Mouse (Mus musculus) urinary bladder, postnatal 36 days (tissue): ENCODE measurements around the gene Glyatl3.

Source experiments
- DNase-seq, 2 experiments: peaks; one replicate each; pipeline ENCODE4 v3.0.0; 2022; ENCODE audit warnings: low spot score in 2 of 2, mixed read lengths in 1 of 2

Glyatl3 gene

DNA sequence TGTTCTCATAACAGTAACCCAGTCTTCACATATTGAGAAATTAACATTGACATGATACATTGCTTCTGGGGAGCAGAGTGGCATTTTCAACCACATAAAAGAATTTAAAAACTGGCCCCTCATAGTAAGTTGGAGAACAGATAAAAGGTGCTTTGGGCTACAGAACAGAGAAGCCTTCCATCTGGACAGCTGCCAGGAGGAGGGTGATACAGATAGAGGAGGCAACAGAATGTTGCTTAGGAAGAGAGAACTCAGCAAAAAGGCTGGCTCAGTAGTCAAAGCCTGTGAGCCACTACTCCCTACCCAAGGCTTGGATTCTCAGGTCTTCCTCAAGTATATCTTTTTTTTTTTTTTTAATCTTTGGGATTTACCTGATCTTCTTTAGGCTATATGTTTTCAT, 59.1 kb downstream of the Glyatl3 start:
- no peak for DNase-seq
